Mouse (Mus musculus) bone marrow macrophage, adult 2 months (primary cell): Measurements from ENCODE around the gene Ceacam19.

Experiments used
- CTCF ChIP-seq: IDR thresholded peaks from 2 replicates; pipeline ENCODE4 v1.5.1; 2012; ENCODE audit warnings: low read depth, mild to moderate bottlenecking, low read length, moderate library complexity
- POLR2A ChIP-seq: IDR thresholded peaks from 2 replicates; pipeline ENCODE4 v1.6.1; 2012; ENCODE audit warnings: mild to moderate bottlenecking, low read depth, low read length, borderline replicate concordance

GRCm38 (mm10) chr7:19831837-19832236, 55.9 kb downstream of the Ceacam19 start:
- TF ChIP-seq CTCF (no peak), POLR2A (no peak)
